Mouse (Mus musculus) testis, adult 2 months (tissue): ENCODE data around the gene Rgs3.

Experiments
- CTCF ChIP-seq: fragments of 200-500 bp; IDR thresholded peaks from 2 replicates; pipeline ENCODE4 v1.5.1; 2012; ENCODE audit warnings: low read depth, mild to moderate bottlenecking, inconsistent platforms, low read length, moderate library complexity; ENCODE audit not compliant: control insufficient read depth, insufficient read depth, insufficient replicate concordance
- POLR2A ChIP-seq: fragments of 200-500 bp; IDR thresholded peaks from 2 replicates; pipeline ENCODE4 v1.6.1; 2012; ENCODE audit warnings: low read depth, mild to moderate bottlenecking, inconsistent platforms, low read length, moderate library complexity; ENCODE audit not compliant: control insufficient read depth

GRCm38 (mm10) chr4:62582365-62583264, 23.0 kb downstream of the Rgs3 start:
- TF ChIP-seq CTCF (no peak), POLR2A (no peak)
